Comparison of ENCODE assay signal across 20 mouse cellular contexts in genomic region chr3:65625496-65626289, GRCm38 (mm10). TPM values are rescaled to one million over a fixed set of nuclear protein-coding genes. Genes with fewer than 3 reads are reported as not detected.
DNase-seq lines count a peak whose midpoint lies in the region; ATAC-seq and TF ChIP-seq lines count a peak whose summit lies in the region.
"Had no signal": no experiment of that assay in that cellular context is flagged by ENCODE, and none has a peak within 500 bp of the region (broad histone marks: within the 10 kb centered on the region; RNA-seq: fewer than 3 reads in every experiment).

No protein-coding gene starts in this region.

- POLR2A ChIA-PET in Patski (lab: Charles Lee) = interaction anchor here (0.6 to 1.4 kb wide), 3 partner anchors 10 to 59 kb away, joined by 3 to 7 read pairs (median 3); no protein-coding TSS in a partner anchor

- no peak overlapping the region for H3K27ac ChIP-seq in intestine, postnatal 0 days (ENCODE audit: low read depth, low read length)
- H3K27ac ChIP-seq in stomach, postnatal 0 days (replicated peaks) = 0 out of 2 replicates have a peak overlapping the region, but pooled peaks have one; percentile 13
- H3K27ac ChIP-seq in forebrain, embryonic 12.5 days = no peak overlapping the region
- H3K27ac ChIP-seq: hindbrain, embryonic 15.5 days; midbrain, embryonic 15.5 days had no signal

- TF ChIP-seq EP300 in stomach, postnatal 0 days (optimal IDR thresholded peaks at IDR 0.05) = no peak

- no peak for TF ChIP-seq CTCF in lung, adult 2 months (IDR thresholded peaks at IDR 0.05; ENCODE audit: insufficient read depth, low read length)
- TF ChIP-seq CTCF in Patski (IDR thresholded peaks at IDR 0.05) = no peak
- TF ChIP-seq CTCF in intestine, postnatal 0 days (IDR thresholded peaks at IDR 0.05; ENCODE audit: low read depth) = no peak
- no peak for TF ChIP-seq CTCF in stomach, postnatal 0 days (IDR thresholded peaks at IDR 0.05; ENCODE audit: low read depth)

- no peaks in the 10 kb centered on the region for H3K27me3 ChIP-seq in Patski
- no peaks in the 10 kb centered on the region for H3K27me3 ChIP-seq in intestine, postnatal 0 days (replicated peaks; ENCODE audit: control insufficient read depth, insufficient read depth, low read length)
- no peaks in the 10 kb centered on the region for H3K27me3 ChIP-seq in stomach, postnatal 0 days (ENCODE audit: control insufficient read depth, insufficient read depth, low read length)
- no peaks in the 10 kb centered on the region; the same call in 1 of the 2 replicates for H3K27me3 ChIP-seq in forebrain, embryonic 12.5 days
- H3K27me3 ChIP-seq: embryonic facial prominence, embryonic 12.5 days; heart, embryonic 12.5 days; hindbrain, embryonic 15.5 days had no signal

- in situ Hi-C loops in Patski (cut with MboI; ENCODE audit: low pct_unique_long_range_greater_than_20kb) = no loop called here

- CTCF ChIA-PET in Patski (lab: Charles Lee) = interaction anchor here (0.8 to 3.3 kb wide), 10 partner anchors 9 to 304 kb away, joined by 3 to 21 read pairs (median 3); partner anchors contain the start of gene Tiparp

- no peaks in the 10 kb centered on the region for H3K9me3 ChIP-seq in intestine, postnatal 0 days (ENCODE audit: control insufficient read depth)
- H3K9me3 ChIP-seq in stomach, postnatal 0 days (ENCODE audit: control insufficient read depth, low read length) = no peaks in the 10 kb centered on the region
- H3K9me3 ChIP-seq in forebrain, embryonic 12.5 days = no peaks in the 10 kb centered on the region
- H3K9me3 ChIP-seq: embryonic facial prominence, embryonic 12.5 days; heart, embryonic 12.5 days; hindbrain, embryonic 15.5 days; midbrain, embryonic 15.5 days had no signal

- WGBS in lung, adult 2 months = 45% methylated on average over 8 of the region's 8 CpGs
- WGBS in intestine, postnatal 0 days = 45% methylated on average over 8 of the region's 8 CpGs
- WGBS in stomach, postnatal 0 days = 21% methylated on average over 8 of the region's 8 CpGs
- 74% methylated on average over 8 of the region's 8 CpGs for WGBS in forebrain, embryonic 12.5 days

- H3K9ac ChIP-seq in intestine, postnatal 0 days (ENCODE audit: low read depth, low read length) = no peak overlapping the region
- no peak overlapping the region for H3K9ac ChIP-seq in stomach, postnatal 0 days (ENCODE audit: low read length)
- no peak overlapping the region for H3K9ac ChIP-seq in forebrain, embryonic 12.5 days
- H3K9ac ChIP-seq: embryonic facial prominence, embryonic 12.5 days; heart, embryonic 12.5 days; hindbrain, embryonic 15.5 days; lung, embryonic 14.5 days; midbrain, embryonic 15.5 days had no signal

- H3K4me3 ChIP-seq in lung, adult 2 months (replicated peaks; ENCODE audit: extremely low read depth, low read depth, low read length) = peak overlapping the region; percentile 23
- no peak overlapping the region for H3K4me3 ChIP-seq in intestine, postnatal 0 days (ENCODE audit: low read depth, low read length)
- H3K4me3 ChIP-seq in stomach, postnatal 0 days (ENCODE audit: low read depth, low read length) = peak overlapping the region; percentile 4; the same call in 1 of the 2 replicates
- H3K4me3 ChIP-seq in forebrain, embryonic 12.5 days (replicated peaks) = no peak overlapping the region
- H3K4me3 ChIP-seq: embryonic facial prominence, embryonic 12.5 days; heart, embryonic 12.5 days; hindbrain, embryonic 15.5 days; midbrain, embryonic 15.5 days had no signal

- peak overlapping the region; percentile 35; the same call in 1 of the 2 replicates for H3K4me2 ChIP-seq in intestine, postnatal 0 days (replicated peaks; ENCODE audit: low read depth)
- H3K4me2 ChIP-seq in stomach, postnatal 0 days (replicated peaks; ENCODE audit: low read depth) = peak overlapping the region; percentile 0
- no peak overlapping the region for H3K4me2 ChIP-seq in forebrain, embryonic 12.5 days
- H3K4me2 ChIP-seq: embryonic facial prominence, embryonic 12.5 days; heart, embryonic 12.5 days; hindbrain, embryonic 15.5 days; liver, embryonic 11.5 days; lung, embryonic 14.5 days; midbrain, embryonic 15.5 days had no signal

- H3K4me1 ChIP-seq in lung, adult 2 months (ENCODE audit: control insufficient read depth, insufficient read depth, low read length) = peaks cover 4% of the 10 kb centered on the region
- no peaks in the 10 kb centered on the region for H3K4me1 ChIP-seq in intestine, postnatal 0 days (replicated peaks; ENCODE audit: control insufficient read depth, insufficient read depth, low read length)
- H3K4me1 ChIP-seq in stomach, postnatal 0 days (replicated peaks; ENCODE audit: control insufficient read depth, insufficient read depth) = no peaks in the 10 kb centered on the region
- H3K4me1 ChIP-seq in forebrain, embryonic 12.5 days = peaks cover 14% of the 10 kb centered on the region
- H3K4me1 ChIP-seq: heart, embryonic 12.5 days; hindbrain, embryonic 15.5 days had no signal

- H3K36me3 ChIP-seq in intestine, postnatal 0 days (ENCODE audit: control insufficient read depth, insufficient read depth) = no peaks in the 10 kb centered on the region
- H3K36me3 ChIP-seq in stomach, postnatal 0 days (ENCODE audit: control insufficient read depth, insufficient read depth, low read length) = no peaks in the 10 kb centered on the region
- H3K36me3 ChIP-seq in forebrain, embryonic 12.5 days (replicated peaks) = no peaks in the 10 kb centered on the region
- H3K36me3 ChIP-seq: embryonic facial prominence, embryonic 12.5 days; heart, embryonic 12.5 days; hindbrain, embryonic 15.5 days; midbrain, embryonic 15.5 days had no signal

- ATAC-seq in Patski = peak; percentile 26
- no peak for ATAC-seq in intestine, postnatal 0 days
- no peak for ATAC-seq in stomach, postnatal 0 days (ENCODE audit: low FRiP score, low TSS enrichment)
- ATAC-seq in forebrain, embryonic 12.5 days (ENCODE audit: low FRiP score) = no peak
- ATAC-seq: CD4-positive, CD25-positive, alpha-beta regulatory T cell, adult 4 months; midbrain, embryonic 15.5 days had no signal

- no peak for DNase-seq in lung, adult 2 months
- no peak for DNase-seq in lung, postnatal 25 days (ENCODE audit: low spot score)
- DNase-seq in Patski (ENCODE audit: low read depth, low spot score) = peak; percentile 34
- no peak for DNase-seq in stomach, postnatal 0 days (ENCODE audit: low spot score)
- no peak for DNase-seq in kidney, postnatal 36 days
- DNase-seq: adrenal gland, postnatal 10 days; cerebellum, adult 18-20 months; kidney, adult 8-10 months; kidney, postnatal 25 days; lung, embryonic 14.5 days; right cerebral cortex, postnatal 14 days; thymus, adult 18-20 months had no signal

- TF ChIP-seq POLR2A in lung, adult 2 months (IDR thresholded peaks at IDR 0.05; ENCODE audit: borderline replicate concordance, extremely low read depth, low read depth, low read length) = no peak

RNA-seq across cellular contexts. Expression of gene Lekr1, which starts 40.3 kb away (rescaled TPM):
- 0.75 and 1.3 TPM in 2 replicates for polyA plus RNA-seq in lung, adult 2 months (2012; rRNA removed)
- polyA plus RNA-seq in Patski (2021) = 10.0 TPM
- polyA plus RNA-seq in intestine, postnatal 0 days (2015; fragmentation: Nextera tagmentation; extraction: Ambion mirVana) = 3.4 and 4.7 TPM in 2 replicates
- polyA plus RNA-seq in stomach, postnatal 0 days (2015; fragmentation: Nextera tagmentation; extraction: Ambion mirVana) = 3.3 and 4.0 TPM in 2 replicates
- 6.0 and 7.0 TPM in 2 replicates for polyA plus RNA-seq in forebrain, embryonic 12.5 days (2016; fragmentation: Nextera tagmentation; extraction: Ambion mirVana)

Comparison
In these comparisons a context has a peak if more than half of its experiments do, and no peak if none do; other contexts are left out.
1. H3K4me3 ChIP-seq: peak in lung, adult 2 months (single experiment) and stomach, postnatal 0 days (single experiment); none in intestine, postnatal 0 days (single experiment) and forebrain, embryonic 12.5 days (single experiment).